Mouse (Mus musculus) lung, postnatal 0 days (tissue): Measurements from ENCODE around the gene Gsdma3. TPM values are rescaled to one million over a fixed set of nuclear protein-coding genes. Genes with fewer than 3 reads are reported as not detected.

Experiments
- ATAC-seq: fragments of 200-750 bp; cut with Nextera tagmentation; 2 replicates; pipeline ENCODE4 v1.8.0; 2017; ENCODE audit warnings: moderate library complexity
- DNase-seq: peaks from one replicate; pipeline ENCODE4 v3.0.0-alpha.2; 2016; ENCODE audit warnings: low spot score
- H3K27ac ChIP-seq: fragments of 300-500 bp; sonication (generic); 2 replicates; pipeline ENCODE4 v1.5.1; 2014; ENCODE audit warnings: antibody characterized with exemption, mild to moderate bottlenecking, low read length, mixed read lengths
- H3K27me3 ChIP-seq: fragments of 300-500 bp; sonication (generic); replicated peaks from 2 replicates; pipeline ENCODE4 v1.6.1; 2014; ENCODE audit warnings: low read length, mixed read lengths; ENCODE audit not compliant: insufficient read depth
- H3K36me3 ChIP-seq: fragments of 300-500 bp; sonication (generic); 2 replicates; pipeline ENCODE4 v1.6.1; 2014; ENCODE audit warnings: low read length, mixed read lengths; ENCODE audit not compliant: insufficient read depth
- H3K4me1 ChIP-seq: fragments of 300-500 bp; sonication (generic); 2 replicates; pipeline ENCODE4 v1.6.1; 2014; ENCODE audit warnings: antibody characterized with exemption, low read depth, low read length, mixed read lengths; ENCODE audit not compliant: insufficient read depth
- H3K4me2 ChIP-seq: fragments of 300-500 bp; sonication (generic); replicated peaks from 2 replicates; pipeline ENCODE4 v1.6.1; 2014; ENCODE audit warnings: low read depth, mild to moderate bottlenecking, low read length, moderate library complexity, mixed read lengths
- H3K4me3 ChIP-seq: fragments of 300-500 bp; sonication (generic); 2 replicates; pipeline ENCODE4 v1.5.1; 2014; ENCODE audit warnings: low read depth, low read length
- H3K9ac ChIP-seq: fragments of 300-500 bp; sonication (generic); replicated peaks from 2 replicates; pipeline ENCODE4 v1.6.1; 2014; ENCODE audit warnings: low read depth, mild to moderate bottlenecking
- H3K9me3 ChIP-seq: fragments of 300-500 bp; sonication (generic); 2 replicates; pipeline ENCODE4 v1.6.1; 2016; ENCODE audit warnings: low read length, mixed read lengths
- CTCF ChIP-seq: IDR thresholded peaks from 2 replicates; pipeline ENCODE4 v1.5.1; 2016; ENCODE audit warnings: antibody characterized with exemption, mild to moderate bottlenecking
- EP300 ChIP-seq: IDR thresholded peaks from 2 replicates; pipeline ENCODE4 v1.6.1; 2016; ENCODE audit warnings: antibody characterized with exemption, mild to moderate bottlenecking, control low read depth
- WGBS: fragments of 180-500 bp; shearing (Covaris S2); extraction: QIAGEN DNeasy Blood & Tissue Kit; methylation state at CpG from one replicate; pipeline ENCODE4 v1.1.7; 2014; 5-methylcytosine and 5-hydroxymethylcytosine counted together
- polyA plus RNA-seq: library from polyadenylated mRNA; unstranded; fragments of >200 nt; fragmentation: Nextera tagmentation; extraction: Ambion mirVana; gene quantifications from 2 replicates; pipeline ENCODE4 v1.2.1, GENCODE M21; 2015

Gsdma3 gene
- polyA plus RNA-seq = not detected in 2 replicates

DNA sequence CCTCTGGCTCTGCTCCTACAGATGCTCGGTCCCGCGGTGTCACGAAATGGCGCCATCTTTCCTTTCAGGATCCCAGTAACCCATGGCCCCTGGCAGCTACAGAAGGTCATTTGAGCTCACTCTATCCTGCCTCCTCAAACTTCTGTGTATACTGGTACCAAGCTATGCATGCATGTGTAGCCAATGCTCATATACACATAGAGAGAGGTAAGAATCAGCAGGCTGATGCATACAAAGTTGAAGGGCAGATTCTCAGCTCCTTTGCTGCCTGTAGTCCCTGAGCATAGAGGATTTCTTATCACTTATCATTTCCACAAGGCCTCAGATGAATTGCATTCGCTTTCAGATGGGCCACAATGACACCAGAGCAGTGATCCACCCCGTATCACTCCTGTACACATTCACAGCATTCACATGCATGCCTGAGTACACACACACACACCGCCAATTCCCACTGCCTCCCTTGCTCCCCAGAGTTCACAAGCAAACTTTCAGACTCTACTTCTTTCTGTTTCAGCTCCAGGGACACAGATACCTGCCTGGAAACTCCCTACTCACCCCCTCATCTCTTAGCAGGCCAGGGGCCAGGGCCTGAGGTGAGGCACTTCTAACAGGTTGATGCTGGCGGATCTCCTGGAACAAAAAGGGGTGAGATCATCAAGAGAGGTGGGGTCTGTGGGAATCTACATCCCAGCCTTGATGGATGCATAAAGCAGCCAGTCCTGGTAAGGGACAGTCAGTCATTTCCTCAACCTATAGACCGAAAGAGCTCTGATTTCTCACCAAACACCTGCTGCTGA, at the start of gene Gsdma3, which contains the start of gene Gm12355:
Gsdma3 (plus strand) TSS at position 750 of the 800 bp plus-strand sequence.
Gm12355 (minus strand) TSS at position 51 of the 800 bp plus-strand sequence.
- ATAC-seq = no peak
- H3K27ac ChIP-seq = no peak within 1 kb of the TSS
- TF ChIP-seq EP300 (no peak), CTCF (no peak)

DNA sequence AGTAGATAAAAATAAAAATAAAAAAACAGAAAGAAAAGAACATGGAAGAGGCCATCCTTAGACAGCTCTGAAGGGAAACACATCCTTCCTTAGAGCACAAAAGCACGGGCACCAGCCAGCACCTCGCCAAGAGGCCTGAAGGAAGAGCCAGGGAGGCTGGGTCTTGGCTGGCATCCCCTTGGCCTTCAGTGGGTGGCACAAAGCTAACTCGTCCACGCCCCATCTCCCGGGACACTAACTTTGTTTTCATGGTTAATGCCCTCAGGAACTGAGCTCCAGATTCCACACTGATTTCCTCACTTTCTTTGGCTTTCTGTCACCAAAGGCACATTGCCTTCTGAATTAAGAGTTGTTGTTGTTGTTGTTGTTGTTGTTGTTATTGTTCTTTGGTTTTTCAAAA, 48.4 kb upstream of the Gsdma3 start:
- H3K4me2 ChIP-seq = no peak overlapping the region
- TF ChIP-seq EP300 (no peak), CTCF (no peak)
- ATAC-seq (no peak), DNase-seq (no peak)
- WGBS = 81% methylated on average over 5 of the region's 5 CpGs
- no peaks in the 10 kb centered on the region for H3K36me3 ChIP-seq
- no peak overlapping the region for H3K27ac ChIP-seq
- H3K9me3 ChIP-seq = no peaks in the 10 kb centered on the region
- no peaks in the 10 kb centered on the region for H3K27me3 ChIP-seq
- H3K9ac ChIP-seq = no peak overlapping the region
- no peak overlapping the region for H3K4me3 ChIP-seq
- no peaks in the 10 kb centered on the region for H3K4me1 ChIP-seq

More for the DNA sequence above, at the start of gene Gsdma3, which contains the start of gene Gm12355:
- Histone ChIP-seq H3K9ac (no peak within 1 kb of the TSS), H3K36me3 (no peaks in the 10 kb centered on the region), H3K4me3 (no peak within 1 kb of the TSS), H3K4me1 (no peaks in the 10 kb centered on the region), H3K27me3 (no peaks in the 10 kb centered on the region), H3K9me3 (no peaks in the 10 kb centered on the region), H3K4me2 (no peak within 1 kb of the TSS)
- no peak for DNase-seq
- 89% methylated on average over 10 of the region's 10 CpGs for WGBS

DNA sequence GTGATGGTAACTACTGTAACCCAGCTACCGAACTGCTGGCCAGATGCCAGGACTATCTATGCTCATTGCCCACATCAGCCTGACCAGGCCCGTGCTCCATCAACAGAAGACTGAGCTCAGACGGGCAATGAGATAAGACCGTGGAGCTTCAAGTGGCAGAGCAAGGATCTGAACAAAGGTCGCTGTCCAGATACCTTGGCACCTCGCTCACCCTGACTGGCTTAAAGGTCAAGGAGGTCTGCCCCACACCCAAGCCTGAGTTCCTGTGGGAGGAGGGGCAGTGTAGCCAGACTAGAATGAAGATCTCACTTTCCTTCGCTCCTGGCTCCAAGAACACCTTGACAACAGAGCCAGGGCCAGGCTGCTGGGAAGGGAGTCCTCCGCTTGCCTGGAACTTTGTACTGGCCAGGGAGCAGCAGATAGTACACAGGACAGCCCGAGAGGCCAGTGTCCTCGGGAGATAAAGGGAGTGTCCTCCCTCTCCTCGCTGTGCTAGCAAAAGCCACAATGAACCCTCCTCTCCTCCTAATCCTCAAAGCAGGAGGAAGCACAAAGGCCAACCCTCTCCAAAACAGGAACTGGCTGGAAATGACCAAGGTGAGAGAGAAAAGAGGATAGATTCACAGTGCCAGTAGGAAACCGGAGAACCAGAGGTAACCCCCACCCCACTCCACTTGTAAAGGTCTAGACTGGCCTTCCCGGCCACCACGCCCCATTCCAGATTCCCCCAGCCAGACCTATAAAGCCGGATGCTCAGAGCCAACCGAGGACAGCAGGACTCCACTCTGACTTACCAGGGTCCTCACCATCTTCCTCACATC, 45.6 kb upstream of the Gsdma3 start:
- WGBS = 53% methylated on average over 16 of the region's 16 CpGs
- no peak overlapping the region for H3K4me3 ChIP-seq
- H3K27me3 ChIP-seq = no peaks in the 10 kb centered on the region
- ATAC-seq (peak; percentile 37), DNase-seq (no peak)
- no peaks in the 10 kb centered on the region for H3K9me3 ChIP-seq
- no peak overlapping the region for H3K27ac ChIP-seq
- TF ChIP-seq CTCF = no peak
- no peak for TF ChIP-seq EP300
- H3K36me3 ChIP-seq = no peaks in the 10 kb centered on the region
- no peaks in the 10 kb centered on the region for H3K4me1 ChIP-seq
- no peak overlapping the region for H3K9ac ChIP-seq
- H3K4me2 ChIP-seq = no peak overlapping the region

DNA sequence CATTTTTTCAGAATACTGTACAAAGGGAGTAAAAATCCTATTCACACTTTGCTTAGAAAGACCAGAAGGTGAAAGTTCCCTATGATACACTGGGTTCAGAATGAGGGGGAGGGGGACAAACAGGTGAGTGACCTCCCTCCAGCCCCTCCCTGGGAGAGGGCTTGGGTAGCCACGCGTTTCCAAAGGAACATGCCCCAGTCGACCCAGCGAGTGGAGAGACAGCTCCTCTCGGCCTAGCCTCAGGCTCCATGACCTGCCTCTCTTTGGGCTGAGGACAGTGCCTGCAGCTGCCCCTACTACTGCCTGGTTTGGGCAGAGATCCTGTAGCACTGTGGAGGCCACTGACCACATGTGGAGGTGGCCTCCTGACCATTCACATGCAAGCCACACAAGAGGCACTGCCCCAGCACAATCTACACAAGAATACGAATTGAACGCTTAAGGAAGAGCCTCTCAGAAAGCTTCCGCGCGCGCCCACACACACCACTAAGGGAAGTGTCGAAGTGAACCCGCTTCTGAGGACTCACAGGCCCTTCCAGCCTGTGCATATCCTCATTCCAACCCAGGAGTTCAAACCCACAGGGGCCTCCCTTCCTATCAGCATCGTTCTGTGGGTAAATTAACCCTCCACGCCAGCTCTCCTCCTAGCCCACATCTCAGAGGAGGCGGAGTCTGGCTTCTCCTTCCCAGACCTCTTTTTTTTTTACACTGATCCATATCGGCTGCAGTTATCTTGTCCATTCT, 44.7 kb upstream of the Gsdma3 start:
- no peak for ATAC-seq
- H3K4me2 ChIP-seq = no peak overlapping the region
- peaks cover 2% of the 10 kb centered on the region; the same call in 1 of the 2 replicates for H3K4me1 ChIP-seq
- 70% methylated on average over 17 of the region's 17 CpGs for WGBS
- TF ChIP-seq EP300 (no peak), CTCF (no peak)
- H3K36me3 ChIP-seq = no peaks in the 10 kb centered on the region
- no peak overlapping the region for H3K27ac ChIP-seq
- H3K9me3 ChIP-seq = no peaks in the 10 kb centered on the region
- no peak overlapping the region for H3K9ac ChIP-seq
- no peaks in the 10 kb centered on the region for H3K27me3 ChIP-seq
- no peak for DNase-seq
- H3K4me3 ChIP-seq = no peak overlapping the region

DNA sequence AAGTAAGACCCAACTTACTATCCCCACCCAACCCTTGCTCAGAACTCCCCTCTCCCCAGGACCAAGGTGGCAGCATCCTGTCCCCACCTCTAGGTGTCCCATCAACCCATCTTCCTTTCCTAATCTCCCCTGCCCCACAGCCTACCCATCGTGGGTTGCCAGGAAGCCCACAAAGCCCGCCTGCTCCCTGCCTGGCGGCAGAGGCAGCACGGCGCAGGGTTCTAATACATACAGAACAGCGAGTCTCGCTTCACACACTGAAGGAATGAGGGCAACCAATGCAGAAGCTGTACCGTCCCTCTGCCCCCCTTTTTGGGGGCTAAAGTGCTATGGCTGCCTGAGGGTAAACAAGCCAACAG, 44.2 kb upstream of the Gsdma3 start:
- Histone ChIP-seq H3K27me3 (no peaks in the 10 kb centered on the region), H3K27ac (no peak overlapping the region), H3K4me3 (no peak overlapping the region), H3K9ac (no peak overlapping the region), H3K4me1 (peaks cover 3% of the 10 kb centered on the region; the same call in 1 of the 2 replicates), H3K9me3 (no peaks in the 10 kb centered on the region), H3K4me2 (no peak overlapping the region), H3K36me3 (no peaks in the 10 kb centered on the region)
- no peak for TF ChIP-seq CTCF
- no peak for TF ChIP-seq EP300
- WGBS = 81% methylated on average over 8 of the region's 8 CpGs
- DNase-seq (no peak), ATAC-seq (no peak)
